Mouse (Mus musculus) spleen, postnatal 0 days (tissue): ENCODE results near the gene Otub2. TPM values are rescaled to one million over a fixed set of nuclear protein-coding genes. Genes with fewer than 3 reads are reported as not detected.

Experiments
- polyA plus RNA-seq: library from polyadenylated mRNA; unstranded; fragments of >200 nt; fragmentation: Nextera tagmentation; extraction: Ambion mirVana; gene quantifications from 2 replicates; pipeline ENCODE4 v1.2.1, GENCODE M21; 2015

The Otub2 gene
- 16.8 and 18.1 TPM in 2 replicates for polyA plus RNA-seq

GRCm38 (mm10) chr12:103388505-103389347 is at the start of gene Otub2:
Otub2 (plus strand) TSS chr12:103388682.

GRCm38 (mm10) chr12:103355746-103356414 is 32.6 kb upstream of the Otub2 start, which contains the start of gene Asb2:
Asb2 (minus strand) TSS chr12:103356001.

GRCm38 (mm10) chr12:103407720-103408119 is 19.2 kb downstream of the Otub2 start, which contains the start of gene 9330161L09Rik:
9330161L09Rik (minus strand) TSS chr12:103407820.

GRCm38 (mm10) chr12:103425729-103426470 is 37.4 kb downstream of the Otub2 start, which contains the start of gene Ddx24:
Ddx24 (minus strand) TSS chr12:103425830.

DNA sequence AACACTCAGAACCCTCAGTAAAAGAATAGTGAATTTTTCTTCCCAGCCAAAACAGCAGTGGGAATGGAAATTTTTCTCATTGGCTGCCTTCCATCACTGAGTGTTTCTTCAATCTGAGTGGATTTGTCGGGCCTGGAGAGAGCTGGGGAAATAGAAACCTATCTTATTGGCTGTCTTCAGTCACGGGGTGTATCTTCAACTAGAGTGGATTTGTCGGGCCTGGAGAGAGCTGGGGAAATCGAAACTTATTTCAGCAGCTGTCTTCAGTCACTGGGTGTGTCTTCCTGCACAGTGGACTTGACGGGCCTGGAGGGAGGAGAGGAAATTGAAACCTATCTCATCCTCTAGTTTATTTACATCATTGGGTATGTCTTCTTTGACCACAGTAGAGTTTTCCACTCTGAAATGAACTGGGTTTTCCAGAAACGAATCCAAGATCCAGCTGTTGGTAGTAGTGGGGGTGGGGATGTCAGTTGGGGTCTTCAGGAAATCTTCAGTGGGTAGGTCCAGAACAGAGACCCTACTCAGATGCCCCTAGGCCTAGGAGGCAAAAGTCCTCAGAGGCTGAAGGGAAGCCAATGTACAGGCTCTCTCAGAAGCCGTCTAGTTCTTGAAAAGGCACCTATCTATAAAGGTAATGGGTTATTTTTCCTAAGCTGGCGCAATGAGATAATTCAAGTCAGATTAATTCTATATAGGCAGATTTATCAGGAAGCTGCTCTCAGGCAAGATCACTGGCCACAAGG is 45.7 kb downstream of the Otub2 start, which contains the start of gene Ifi27:
Gene Ifi27 (plus strand): TSS at position 226 of the 746 bp plus-strand sequence.

GRCm38 (mm10) chr12:103443524-103443923 is 55.0 kb downstream of the Otub2 start, which contains the start of gene Ifi27l2a:
Ifi27l2a (minus strand) TSS chr12:103443680.

Other genes starting within 250 kb of the Otub2 start
- not detected in 2 replicates for gene Prima1, start 146.5 kb upstream of the Otub2 start, polyA plus RNA-seq
- gene Fam181a, start 77.7 kb upstream of the Otub2 start, polyA plus RNA-seq, result not detected in 2 replicates
- gene Asb2, start 32.7 kb upstream of the Otub2 start, polyA plus RNA-seq, result 6.2 and 9.0 TPM in 2 replicates
- 0.28 and 0.52 TPM in 2 replicates for gene 9330161L09Rik, start 19.1 kb downstream of the Otub2 start, polyA plus RNA-seq
- gene Ddx24, start 37.1 kb downstream of the Otub2 start, polyA plus RNA-seq, result 96.9 and 105 TPM in 2 replicates
- 85.4 and 87.8 TPM in 2 replicates for gene Ifi27, start 45.5 kb downstream of the Otub2 start, polyA plus RNA-seq
- gene Ifi27l2a, start 55.0 kb downstream of the Otub2 start, polyA plus RNA-seq, result 147 and 188 TPM in 2 replicates
- gene Ifi27l2b, start 68.5 kb downstream of the Otub2 start, polyA plus RNA-seq, result not detected in 2 replicates
- gene Ppp4r4, start 143.6 kb downstream of the Otub2 start, polyA plus RNA-seq, result 0.11 and 0.42 TPM in 2 replicates
- gene Serpina10, start 242.8 kb downstream of the Otub2 start, polyA plus RNA-seq, result not detected in 2 replicates